In genomic region chr11:62077157-62077865, GRCm38 (mm10) we compare ENCODE assay signal across 8 mouse cellular contexts.
DNase-seq lines count a peak whose midpoint lies in the region; ATAC-seq and TF ChIP-seq lines count a peak whose summit lies in the region.

No protein-coding gene starts in this region.

- H3K27ac ChIP-seq in forebrain, embryonic 16.5 days (ENCODE audit: low read length) = peak overlapping the region; percentile 80
- peak overlapping the region; percentile 97 for H3K27ac ChIP-seq in kidney, postnatal 0 days
- H3K27ac ChIP-seq in midbrain, postnatal 0 days (ENCODE audit: low read depth, low read length) = peak overlapping the region; percentile 78

- H3K4me3 ChIP-seq in E14TG2a.4 (replicated peaks; ENCODE audit: low read length) = peak overlapping the region; percentile 91
- peak overlapping the region; percentile 94 for H3K4me3 ChIP-seq in forebrain, embryonic 16.5 days (replicated peaks; ENCODE audit: low read length)
- H3K4me3 ChIP-seq in kidney, postnatal 0 days (replicated peaks; ENCODE audit: low read depth, low read length) = peak overlapping the region; percentile 69
- H3K4me3 ChIP-seq in midbrain, postnatal 0 days (ENCODE audit: low read depth, low read length) = peak overlapping the region; percentile 50

- peak; percentile 7; the same call in 1 of the 2 replicates for ATAC-seq in frontal cortex, adult (ENCODE audit: low TSS enrichment)
- ATAC-seq in forebrain, embryonic 16.5 days = no peak; the same call in 1 of the 2 replicates
- ATAC-seq in kidney, postnatal 0 days (replicated peaks; ENCODE audit: low FRiP score, low read depth) = no peak; the same call in 1 of the 2 replicates
- ATAC-seq in midbrain, postnatal 0 days (ENCODE audit: low FRiP score) = peak; percentile 44

- peaks cover 28% of the 10 kb centered on the region for H3K4me1 ChIP-seq in E14TG2a.4 (replicated peaks; ENCODE audit: low read depth, low read length)
- peaks cover 6% of the 10 kb centered on the region; the same call in 1 of the 2 replicates for H3K4me1 ChIP-seq in forebrain, embryonic 16.5 days (replicated peaks; ENCODE audit: control insufficient read depth, insufficient read depth, low read length)
- no peaks in the 10 kb centered on the region for H3K4me1 ChIP-seq in kidney, postnatal 0 days (replicated peaks; ENCODE audit: insufficient read depth, low read length)
- no peaks in the 10 kb centered on the region for H3K4me1 ChIP-seq in midbrain, postnatal 0 days (ENCODE audit: insufficient read depth, low read length)

- no peak for DNase-seq in frontal cortex, postnatal 14 days (ENCODE audit: low spot score in 2 of 2)
- DNase-seq in kidney, postnatal 0 days (ENCODE audit: low spot score) = peak; percentile 28
- DNase-seq in midbrain, postnatal 0 days (ENCODE audit: low spot score) = no peak
- no peak for DNase-seq in cerebellum, postnatal 4 days (ENCODE audit: low spot score in 2 of 2)
- DNase-seq in right cerebral cortex, postnatal 36 days (ENCODE audit: low spot score in 2 of 2) = no peak

- WGBS in forebrain, embryonic 16.5 days = under 1% methylated on average over 51 of the region's 51 CpGs
- under 1% methylated on average over 46 of the region's 51 CpGs for WGBS in kidney, postnatal 0 days
- WGBS in midbrain, postnatal 0 days = 3% methylated on average over 48 of the region's 51 CpGs

- H3K9ac ChIP-seq in forebrain, embryonic 16.5 days (replicated peaks; ENCODE audit: low read depth, low read length) = peak overlapping the region; percentile 90
- H3K9ac ChIP-seq in kidney, postnatal 0 days (ENCODE audit: low read depth, low read length) = peak overlapping the region; percentile 82
- H3K9ac ChIP-seq in midbrain, postnatal 0 days (replicated peaks; ENCODE audit: low read length, poor library complexity, severe bottlenecking) = peak overlapping the region; percentile 61

- H3K36me3 ChIP-seq in E14TG2a.4 (ENCODE audit: insufficient read depth, low read length) = no peaks in the 10 kb centered on the region
- no peaks in the 10 kb centered on the region for H3K36me3 ChIP-seq in forebrain, embryonic 16.5 days (ENCODE audit: control insufficient read depth, insufficient read depth)
- H3K36me3 ChIP-seq in kidney, postnatal 0 days (ENCODE audit: insufficient read depth, low read length) = no peaks in the 10 kb centered on the region
- no peaks in the 10 kb centered on the region for H3K36me3 ChIP-seq in midbrain, postnatal 0 days (ENCODE audit: insufficient read depth, low read length)

- no peaks in the 10 kb centered on the region for H3K9me3 ChIP-seq in E14TG2a.4 (ENCODE audit: low read length)
- H3K9me3 ChIP-seq in forebrain, embryonic 16.5 days (ENCODE audit: control insufficient read depth, low read length) = no peaks in the 10 kb centered on the region
- no peaks in the 10 kb centered on the region for H3K9me3 ChIP-seq in kidney, postnatal 0 days (replicated peaks; ENCODE audit: low read length)
- no peaks in the 10 kb centered on the region for H3K9me3 ChIP-seq in midbrain, postnatal 0 days (ENCODE audit: low read length)

- H3K4me2 ChIP-seq in forebrain, embryonic 16.5 days (ENCODE audit: low read length) = peak overlapping the region; percentile 93
- H3K4me2 ChIP-seq in kidney, postnatal 0 days (ENCODE audit: low read length) = peak overlapping the region; percentile 83
- peak overlapping the region; percentile 71 for H3K4me2 ChIP-seq in midbrain, postnatal 0 days (ENCODE audit: low read depth, low read length, poor library complexity, severe bottlenecking)

- TF ChIP-seq CTCF in E14TG2a.4 (conservative IDR thresholded peaks at IDR 0.05; ENCODE audit: low read length) = no peak
- no peak for TF ChIP-seq CTCF in kidney, postnatal 0 days (IDR thresholded peaks at IDR 0.05; ENCODE audit: low read depth)
- TF ChIP-seq CTCF in midbrain, postnatal 0 days (IDR thresholded peaks at IDR 0.05) = no peak

- H3K27me3 ChIP-seq in E14TG2a.4 (ENCODE audit: insufficient read depth, low read length) = peaks cover 25% of the 10 kb centered on the region
- no peaks in the 10 kb centered on the region for H3K27me3 ChIP-seq in forebrain, embryonic 16.5 days (replicated peaks; ENCODE audit: control insufficient read depth, insufficient read depth, low read length)
- no peaks in the 10 kb centered on the region for H3K27me3 ChIP-seq in kidney, postnatal 0 days (ENCODE audit: insufficient read depth, low read length)
- 0 out of 2 replicates have a peak, but pooled peaks cover 2% of the 10 kb centered on the region for H3K27me3 ChIP-seq in midbrain, postnatal 0 days (ENCODE audit: insufficient read depth, low read length)

Comparison
In these comparisons a context has a peak if more than half of its experiments do, and no peak if none do; other contexts are left out.
1. ATAC-seq: peak in frontal cortex, adult (single experiment) and midbrain, postnatal 0 days (single experiment); none in forebrain, embryonic 16.5 days (single experiment) and kidney, postnatal 0 days (single experiment).
2. Peak in every context shown above with its lines, with median percentiles within 50 percentile points of each other: H3K4me3 ChIP-seq, H3K27ac ChIP-seq, H3K4me2 ChIP-seq and H3K9ac ChIP-seq.